Mouse (Mus musculus) hindbrain, embryonic 13.5 days (tissue): ENCODE results near the gene Rbm43. TPM values are rescaled to one million over a fixed set of nuclear protein-coding genes. Genes with fewer than 3 reads are reported as not detected.
A peak's percentile ranks its signal among the peaks of the same experiment; 100 is the strongest.

ENCODE experiments used
- ATAC-seq: fragments of 200-750 bp; cut with Nextera tagmentation; 2 replicates; pipeline ENCODE4 v1.8.0; 2017; ENCODE audit warnings: moderate TSS enrichment; ENCODE audit not compliant: low FRiP score
- H3K27ac ChIP-seq: fragments of 300-500 bp; sonication (generic); 2 replicates; pipeline ENCODE4 v1.5.1; 2015; ENCODE audit warnings: inconsistent platforms, mild to moderate bottlenecking, moderate library complexity
- H3K27me3 ChIP-seq: fragments of 300-500 bp; sonication (generic); 2 replicates; pipeline ENCODE4 v1.6.1; 2015; ENCODE audit warnings: mild to moderate bottlenecking, inconsistent platforms
- H3K36me3 ChIP-seq: fragments of 300-500 bp; sonication (generic); 2 replicates; pipeline ENCODE4 v1.6.1; 2015; ENCODE audit warnings: mild to moderate bottlenecking, inconsistent platforms
- H3K4me1 ChIP-seq: fragments of 300-500 bp; sonication (generic); replicated peaks from 2 replicates; pipeline ENCODE4 v1.6.1; 2015; ENCODE audit warnings: inconsistent platforms
- H3K4me2 ChIP-seq: fragments of 300-500 bp; sonication (generic); 2 replicates; pipeline ENCODE4 v1.6.1; 2015; ENCODE audit warnings: inconsistent platforms, mild to moderate bottlenecking, moderate library complexity
- H3K4me3 ChIP-seq: fragments of 300-500 bp; sonication (generic); 2 replicates; pipeline ENCODE4 v1.5.1; 2015; ENCODE audit warnings: mild to moderate bottlenecking, inconsistent platforms
- H3K9ac ChIP-seq: fragments of 300-500 bp; sonication (generic); 2 replicates; pipeline ENCODE4 v1.6.1; 2015; ENCODE audit warnings: mild to moderate bottlenecking, inconsistent platforms
- H3K9me3 ChIP-seq: fragments of 300-500 bp; sonication (generic); 2 replicates; pipeline ENCODE4 v1.6.1; 2016; ENCODE audit warnings: inconsistent platforms
- WGBS: fragments of 180-500 bp; shearing (Covaris S2); methylation state at CpG from one replicate; pipeline ENCODE4 v1.1.7; 2015; 5-methylcytosine and 5-hydroxymethylcytosine counted together
- polyA plus RNA-seq: library from polyadenylated mRNA; unstranded; fragments of >200 nt; fragmentation: Nextera tagmentation; extraction: Ambion mirVana; gene quantifications from 2 replicates; pipeline ENCODE4 v1.2.1, GENCODE M21; 2015

Rbm43 gene
- polyA plus RNA-seq, 1 experiment from 2014 or later = 6.2 TPM

DNA sequence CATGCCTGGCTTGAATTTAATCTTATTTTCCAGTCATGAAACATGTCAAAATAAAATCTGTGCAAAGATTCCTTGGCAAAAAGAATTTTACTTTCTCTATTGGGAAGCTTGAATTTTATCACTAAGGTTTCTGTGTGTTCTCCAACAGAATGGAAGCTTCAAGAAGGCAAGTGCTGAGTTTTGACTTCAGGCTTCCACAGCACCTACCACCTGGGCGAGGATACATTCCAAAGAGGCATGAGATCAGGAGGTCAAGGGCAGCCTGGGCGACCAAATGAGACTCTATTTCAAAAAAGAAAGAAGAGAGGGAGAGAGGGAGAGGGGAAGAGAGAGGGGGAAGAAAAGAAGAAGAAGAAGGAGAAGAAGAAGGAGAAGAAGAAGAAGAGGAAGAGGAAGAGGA is 10.8 kb upstream of the Rbm43 start:
- no peaks in the 10 kb centered on the region for H3K9me3 ChIP-seq
- no peak overlapping the region for H3K9ac ChIP-seq
- 71% methylated on average over 2 of the region's 2 CpGs for WGBS
- no peak for ATAC-seq
- no peaks in the 10 kb centered on the region for H3K27me3 ChIP-seq
- H3K36me3 ChIP-seq = no peaks in the 10 kb centered on the region
- H3K27ac ChIP-seq = no peak overlapping the region
- no peaks in the 10 kb centered on the region for H3K4me1 ChIP-seq
- H3K4me2 ChIP-seq = no peak overlapping the region
- no peak overlapping the region for H3K4me3 ChIP-seq

DNA sequence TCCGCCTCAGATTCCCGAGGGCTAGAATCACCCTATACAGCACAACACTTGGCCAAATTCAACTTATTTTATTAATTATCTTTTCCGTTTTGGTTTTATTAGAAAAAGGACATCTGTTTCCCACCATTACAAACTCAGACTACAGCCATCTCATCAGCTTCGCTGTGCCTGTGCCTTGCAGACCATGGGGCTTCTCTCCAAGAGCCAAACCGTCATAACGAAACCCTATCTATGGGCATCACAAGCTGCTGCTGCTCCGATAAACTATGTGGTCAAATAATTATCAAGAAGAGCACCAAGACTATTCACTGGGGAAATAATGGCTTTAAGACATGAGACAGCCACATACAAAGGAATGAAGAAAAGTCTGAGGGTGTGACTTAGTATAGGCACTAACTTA is 6.9 kb upstream of the Rbm43 start:
- Histone ChIP-seq H3K4me2 (no peak overlapping the region), H3K27ac (no peak overlapping the region), H3K27me3 (no peaks in the 10 kb centered on the region), H3K36me3 (no peaks in the 10 kb centered on the region), H3K9ac (no peak overlapping the region), H3K4me3 (no peak overlapping the region), H3K9me3 (no peaks in the 10 kb centered on the region), H3K4me1 (no peaks in the 10 kb centered on the region)
- 90% methylated on average over 7 of the region's 7 CpGs for WGBS
- ATAC-seq = no peak

DNA sequence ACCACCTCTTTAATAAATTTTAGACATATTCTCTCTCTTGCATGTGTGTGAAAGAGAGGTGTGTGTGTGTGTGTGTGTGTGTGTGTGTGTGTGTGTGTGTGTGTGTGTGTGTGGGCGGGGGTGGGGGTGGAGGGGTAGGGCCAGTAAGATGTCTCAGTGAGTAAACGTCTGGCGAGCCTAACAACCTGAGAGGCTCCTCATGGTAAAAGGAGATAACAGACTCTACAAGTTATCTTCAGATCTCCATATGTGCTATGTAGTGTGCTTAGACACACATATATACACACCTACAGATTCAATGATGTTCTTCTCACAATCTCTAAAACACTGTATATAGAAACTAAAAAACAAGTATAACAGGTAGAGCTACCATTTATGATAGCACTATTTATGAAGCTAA is 3.8 kb upstream of the Rbm43 start:
- Histone ChIP-seq H3K9me3 (no peaks in the 10 kb centered on the region), H3K27me3 (peaks cover 11% of the 10 kb centered on the region), H3K36me3 (no peaks in the 10 kb centered on the region), H3K4me2 (no peak overlapping the region), H3K27ac (no peak overlapping the region), H3K4me3 (no peak overlapping the region), H3K9ac (no peak overlapping the region), H3K4me1 (0 out of 2 replicates have a peak, but pooled peaks cover 4% of the 10 kb centered on the region)
- WGBS = 94% methylated on average over 2 of the region's 3 CpGs
- no peak for ATAC-seq

DNA sequence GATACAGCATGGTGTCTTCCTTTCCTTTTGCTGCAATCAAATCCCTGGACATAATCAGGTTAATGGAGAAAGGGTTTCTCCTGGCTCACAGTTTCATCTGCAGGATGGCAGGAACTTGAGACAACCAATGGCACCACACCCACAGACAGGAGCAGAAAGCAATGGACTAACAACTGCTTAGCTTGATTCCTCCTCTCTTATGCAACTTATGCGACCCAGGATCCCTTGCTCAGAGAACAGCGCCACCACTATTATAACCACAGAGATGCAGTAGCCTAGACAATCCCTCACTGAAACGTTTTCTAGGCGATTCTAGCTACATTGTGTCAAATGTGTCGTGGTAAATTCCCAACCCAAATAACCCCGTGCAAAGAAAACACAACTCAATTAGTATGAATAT is 2.0 kb upstream of the Rbm43 start:
- ATAC-seq = no peak

DNA sequence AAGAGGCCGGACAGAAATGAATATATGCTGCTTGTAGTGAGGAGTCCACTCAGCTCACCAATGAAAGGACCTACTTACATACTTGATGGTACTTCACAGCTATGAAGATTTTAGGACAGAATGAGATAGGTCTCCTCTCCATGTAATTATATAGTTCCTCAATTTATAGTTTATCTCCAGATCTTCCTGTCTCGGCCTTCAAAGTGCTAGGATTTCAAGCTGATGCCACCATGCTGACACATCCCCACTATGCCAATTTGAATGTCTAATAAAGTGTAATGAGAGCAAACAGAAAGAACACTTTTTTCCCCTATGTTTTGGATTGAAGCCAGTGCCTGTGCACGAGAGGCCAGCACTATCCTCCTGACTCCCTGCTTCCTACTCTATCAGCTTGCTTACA is 1.6 kb upstream of the Rbm43 start:
- no peak for ATAC-seq
- Histone ChIP-seq H3K36me3 (no peaks in the 10 kb centered on the region), H3K4me3 (no peak overlapping the region), H3K4me1 (0 out of 2 replicates have a peak, but pooled peaks cover 4% of the 10 kb centered on the region), H3K9me3 (no peaks in the 10 kb centered on the region), H3K9ac (no peak overlapping the region), H3K27ac (no peak overlapping the region), H3K4me2 (no peak overlapping the region), H3K27me3 (peaks cover 11% of the 10 kb centered on the region)
- 78% methylated on average over 3 of the region's 3 CpGs for WGBS

More for the DNA sequence above, 2.0 kb upstream of the Rbm43 start:
- peaks cover 11% of the 10 kb centered on the region for H3K27me3 ChIP-seq
- no peak overlapping the region for H3K4me2 ChIP-seq
- no peak overlapping the region for H3K9ac ChIP-seq
- 0 out of 2 replicates have a peak, but pooled peaks cover 4% of the 10 kb centered on the region for H3K4me1 ChIP-seq
- WGBS = 69% methylated on average over 6 of the region's 6 CpGs
- H3K4me3 ChIP-seq = no peak overlapping the region
- no peaks in the 10 kb centered on the region for H3K9me3 ChIP-seq
- H3K36me3 ChIP-seq = no peaks in the 10 kb centered on the region
- no peak overlapping the region for H3K27ac ChIP-seq

DNA sequence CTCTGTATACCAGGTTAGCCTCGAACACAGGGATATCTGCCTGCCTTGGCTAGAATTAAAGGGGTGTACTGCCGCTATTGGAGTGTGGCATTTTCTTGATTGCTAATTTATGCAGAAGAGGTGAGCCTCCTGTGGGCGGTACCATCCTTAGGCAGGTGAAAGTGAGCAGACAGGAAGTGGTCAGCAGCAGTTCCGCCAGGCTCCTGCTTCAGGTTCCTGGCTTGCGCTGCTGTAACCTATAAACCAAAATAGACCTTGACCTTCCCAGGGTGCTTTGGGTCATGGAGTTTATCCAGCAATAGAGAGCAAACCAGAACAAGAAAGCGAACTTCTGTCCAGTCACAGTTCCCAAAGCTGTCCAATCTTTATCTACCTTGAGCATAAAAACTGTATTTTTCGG is 958 bp upstream of the Rbm43 start:
- no peak overlapping the region for H3K4me2 ChIP-seq
- ATAC-seq = no peak
- no peak overlapping the region for H3K4me3 ChIP-seq
- H3K36me3 ChIP-seq = no peaks in the 10 kb centered on the region
- H3K27me3 ChIP-seq = peaks cover 11% of the 10 kb centered on the region
- H3K9ac ChIP-seq = no peak overlapping the region
- 0 out of 2 replicates have a peak, but pooled peaks cover 4% of the 10 kb centered on the region for H3K4me1 ChIP-seq
- WGBS = 95% methylated on average over 7 of the region's 7 CpGs
- no peaks in the 10 kb centered on the region for H3K9me3 ChIP-seq
- H3K27ac ChIP-seq = no peak overlapping the region

DNA sequence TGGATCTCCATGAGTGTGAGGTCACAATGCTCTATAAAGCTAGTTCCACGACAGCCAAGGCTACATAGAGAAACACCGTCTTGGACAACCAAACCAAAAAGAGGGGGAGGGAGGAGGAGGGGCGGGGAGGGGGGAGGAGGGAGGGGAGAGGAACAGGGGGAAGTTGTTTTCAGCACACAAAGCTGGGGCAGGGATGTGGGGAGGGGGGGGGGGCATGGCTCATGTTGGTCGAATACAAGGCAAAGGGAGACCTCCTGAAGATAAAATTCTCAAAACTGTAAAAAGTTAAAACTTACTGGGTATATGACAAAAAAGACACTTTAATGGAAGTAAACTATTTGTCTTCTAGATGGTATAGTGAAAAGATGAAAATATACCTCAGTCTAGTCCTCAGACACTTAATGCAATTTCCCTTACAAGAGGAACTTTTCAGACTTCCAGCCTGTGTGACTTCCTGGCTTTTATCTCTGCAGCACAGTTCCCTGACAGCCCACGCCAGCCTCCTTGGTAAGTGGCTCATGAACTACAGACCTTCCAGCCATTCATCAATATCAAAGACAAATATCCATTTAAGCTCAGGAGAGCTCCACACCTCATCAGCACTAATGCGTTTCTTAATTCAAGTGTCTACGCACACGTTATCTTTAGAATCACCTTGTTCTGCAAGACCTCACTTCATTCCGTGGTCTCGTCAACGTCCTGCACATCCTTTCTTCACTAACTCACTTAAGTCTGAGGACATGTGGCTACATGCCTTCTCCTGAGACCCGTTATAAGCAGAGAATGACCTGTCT is 1.4 kb downstream of the Rbm43 start:
- no peak for ATAC-seq
- no peak overlapping the region for H3K4me3 ChIP-seq
- WGBS = 54% methylated on average over 12 of the region's 12 CpGs
- H3K27me3 ChIP-seq = peaks cover 11% of the 10 kb centered on the region
- H3K27ac ChIP-seq = no peak overlapping the region
- H3K4me2 ChIP-seq = no peak overlapping the region
- no peak overlapping the region for H3K9ac ChIP-seq
- H3K36me3 ChIP-seq = no peaks in the 10 kb centered on the region
- no peaks in the 10 kb centered on the region for H3K9me3 ChIP-seq
- H3K4me1 ChIP-seq = 0 out of 2 replicates have a peak, but pooled peaks cover 4% of the 10 kb centered on the region

DNA sequence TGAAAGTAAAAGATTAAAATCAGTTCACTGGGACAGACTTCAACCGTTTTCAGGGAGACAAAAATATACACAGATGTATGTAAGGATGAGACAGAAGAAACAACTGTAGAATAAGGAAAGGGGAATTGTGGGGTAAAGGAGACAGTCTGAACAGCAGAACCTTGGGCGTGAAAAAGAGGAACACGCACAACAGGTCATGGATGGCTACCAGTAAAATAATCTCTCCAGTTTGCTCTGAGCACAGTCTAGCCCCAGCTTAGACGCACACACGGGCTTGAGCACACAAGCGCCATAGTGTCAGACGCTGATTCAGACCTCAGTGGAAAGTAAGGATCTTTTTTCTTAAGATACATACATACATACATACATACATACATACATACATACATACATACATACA is 3.7 kb downstream of the Rbm43 start:
- H3K4me1 ChIP-seq = 0 out of 2 replicates have a peak, but pooled peaks cover 4% of the 10 kb centered on the region
- no peak overlapping the region for H3K4me3 ChIP-seq
- no peaks in the 10 kb centered on the region for H3K36me3 ChIP-seq
- no peak overlapping the region for H3K4me2 ChIP-seq
- no peak overlapping the region for H3K9ac ChIP-seq
- 88% methylated on average over 7 of the region's 7 CpGs for WGBS
- no peak for ATAC-seq
- no peaks in the 10 kb centered on the region for H3K9me3 ChIP-seq
- no peak overlapping the region for H3K27ac ChIP-seq
- H3K27me3 ChIP-seq = peaks cover 10% of the 10 kb centered on the region

DNA sequence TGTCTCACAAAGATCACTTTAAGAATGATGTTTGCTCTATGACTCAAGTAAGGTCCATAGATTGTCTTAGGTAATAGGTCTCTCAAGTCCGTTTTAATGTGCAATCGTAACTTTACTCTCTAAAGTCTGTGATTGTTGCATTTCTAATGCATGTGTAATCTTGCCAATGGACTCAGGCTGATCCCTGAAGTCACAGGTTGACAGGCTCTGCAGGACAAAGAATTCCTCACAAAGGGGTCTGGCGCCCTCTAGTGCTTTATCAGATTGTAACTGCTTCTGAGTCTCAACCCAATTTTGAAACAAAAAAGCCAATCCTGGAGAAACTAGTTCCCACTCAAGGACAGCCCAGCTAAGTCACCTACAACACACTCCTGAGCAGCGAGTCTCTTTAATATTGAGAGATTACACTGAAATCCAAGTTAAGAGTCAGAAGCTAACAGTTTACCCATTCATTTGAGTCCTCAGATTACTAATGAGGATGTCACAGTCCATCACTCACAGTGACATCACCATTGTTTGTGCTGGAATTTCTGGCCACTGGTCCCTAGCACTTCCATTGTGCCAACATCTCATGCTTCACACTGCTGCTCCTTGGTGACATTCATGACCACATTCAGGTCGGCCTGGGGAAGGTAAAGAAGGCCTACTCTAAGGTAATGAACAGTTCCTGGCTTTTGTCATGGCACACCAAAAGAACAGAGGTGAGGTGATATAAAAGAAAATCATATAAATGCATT is 19.9 kb downstream of the Rbm43 start:
- H3K27me3 ChIP-seq = no peaks in the 10 kb centered on the region
- 8% methylated on average over 5 of the region's 5 CpGs for WGBS
- no peak overlapping the region for H3K4me3 ChIP-seq
- no peaks in the 10 kb centered on the region for H3K9me3 ChIP-seq
- peak; percentile 75 for ATAC-seq
- H3K36me3 ChIP-seq = no peaks in the 10 kb centered on the region
- no peak overlapping the region for H3K27ac ChIP-seq
- H3K4me2 ChIP-seq = no peak overlapping the region
- peaks cover 10% of the 10 kb centered on the region for H3K4me1 ChIP-seq
- H3K9ac ChIP-seq = no peak overlapping the region

DNA sequence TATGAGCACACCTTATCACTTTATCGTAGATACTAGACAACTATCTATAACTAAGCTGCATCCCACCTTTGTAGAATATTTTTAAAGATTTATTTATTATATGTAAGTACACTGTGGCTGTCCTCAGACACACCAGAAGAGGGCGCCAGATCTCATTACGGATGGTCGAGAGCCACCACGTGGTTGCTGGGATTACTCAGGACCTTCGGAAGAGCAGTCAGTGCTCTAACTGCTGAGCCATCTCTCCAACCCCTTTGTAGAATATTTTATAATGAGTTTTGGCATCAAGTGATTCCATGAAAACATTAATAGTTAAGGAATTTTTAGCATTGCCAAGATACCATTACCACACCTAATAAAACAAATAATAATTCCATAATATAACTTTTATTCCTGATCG is 20.4 kb downstream of the Rbm43 start:
- Histone ChIP-seq H3K27me3 (no peaks in the 10 kb centered on the region), H3K27ac (no peak overlapping the region), H3K36me3 (no peaks in the 10 kb centered on the region), H3K4me2 (no peak overlapping the region), H3K9ac (no peak overlapping the region), H3K4me1 (peaks cover 10% of the 10 kb centered on the region), H3K9me3 (no peaks in the 10 kb centered on the region), H3K4me3 (no peak overlapping the region)
- WGBS = 54% methylated on average over 7 of the region's 7 CpGs
- no peak for ATAC-seq

DNA sequence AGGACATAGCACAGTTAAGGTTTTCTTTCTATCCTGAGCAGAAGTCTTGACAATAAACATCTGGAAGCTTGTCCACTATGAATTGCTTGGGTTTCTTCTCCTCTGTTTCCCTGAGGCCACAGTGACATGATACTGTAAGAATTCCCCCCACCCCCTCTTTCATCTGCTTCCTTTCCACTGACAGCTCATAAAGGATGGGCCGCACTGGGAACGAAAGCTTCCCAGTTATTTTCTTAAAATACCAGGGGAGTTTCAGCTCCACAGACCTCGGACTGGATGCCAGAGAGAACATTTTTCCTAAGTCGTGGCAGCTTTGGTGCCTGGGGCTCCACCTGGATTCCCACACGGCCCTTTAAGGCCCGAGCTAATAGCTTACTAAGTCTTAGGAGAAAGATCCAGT is 22.2 kb downstream of the Rbm43 start:
- no peak overlapping the region for H3K27ac ChIP-seq
- H3K4me1 ChIP-seq = peaks cover 10% of the 10 kb centered on the region
- no peaks in the 10 kb centered on the region for H3K9me3 ChIP-seq
- ATAC-seq = no peak
- no peaks in the 10 kb centered on the region for H3K36me3 ChIP-seq
- H3K4me3 ChIP-seq = no peak overlapping the region
- WGBS = 36% methylated on average over 6 of the region's 6 CpGs
- H3K27me3 ChIP-seq = no peaks in the 10 kb centered on the region
- H3K4me2 ChIP-seq = no peak overlapping the region
- no peak overlapping the region for H3K9ac ChIP-seq

DNA sequence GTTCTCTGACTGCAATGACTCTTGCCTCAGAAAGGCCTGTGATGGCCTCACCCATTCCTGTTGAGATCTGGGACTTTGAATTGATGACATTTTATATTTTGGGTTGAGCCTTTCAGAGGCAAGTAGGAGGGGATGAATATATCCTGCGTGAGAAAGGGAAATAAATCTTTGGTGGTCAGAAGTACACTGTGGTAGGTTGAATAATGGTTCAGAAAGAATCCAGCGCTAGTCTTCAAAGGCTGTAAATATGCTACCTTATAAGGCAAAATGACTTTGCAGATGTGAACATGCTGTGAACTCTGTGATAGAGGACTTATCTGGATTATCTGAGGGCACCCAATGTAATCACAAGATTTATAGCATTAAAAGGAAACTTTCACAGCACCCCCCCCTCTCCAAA is 23.1 kb downstream of the Rbm43 start:
- Histone ChIP-seq H3K27ac (no peak overlapping the region), H3K4me2 (no peak overlapping the region), H3K4me1 (peaks cover 10% of the 10 kb centered on the region), H3K9me3 (no peaks in the 10 kb centered on the region), H3K4me3 (no peak overlapping the region), H3K9ac (no peak overlapping the region), H3K36me3 (no peaks in the 10 kb centered on the region), H3K27me3 (no peaks in the 10 kb centered on the region)
- 88% methylated on average over 2 of the region's 2 CpGs for WGBS
- ATAC-seq = no peak
